Mouse (Mus musculus) adrenal gland, adult 2 months (tissue): ENCODE measurements at regions not wholly inside any gene's neighbourhood (a gene's known extent, or its start where the extent isn't known, plus 50 kb on each side); places are given as distances from the start of the nearest gene placed in this dataset.

ENCODE experiments used
- DNase-seq: peaks from one replicate; pipeline ENCODE4 v3.0.0; 2021

DNA sequence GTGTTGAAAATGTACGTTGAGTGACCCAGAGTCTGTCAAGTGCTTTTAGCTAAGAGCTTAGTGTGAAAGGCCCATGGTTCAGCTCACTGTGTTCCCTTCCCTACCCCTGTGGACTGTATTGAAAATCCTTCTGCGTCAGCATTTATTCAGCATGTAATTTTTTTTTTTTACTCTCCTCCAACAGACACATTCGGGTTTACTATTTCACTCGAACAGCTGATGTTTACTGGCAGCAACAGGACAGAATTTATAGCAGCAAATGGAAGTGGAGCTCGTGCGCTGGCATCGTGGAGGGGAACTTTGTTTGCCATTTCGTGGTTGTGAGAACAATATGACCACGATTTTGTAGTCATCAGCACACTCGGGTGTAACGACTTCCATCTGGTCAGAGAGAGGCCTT is 105.0 kb upstream of the Rnaseh2b start:
- no peak for DNase-seq

DNA sequence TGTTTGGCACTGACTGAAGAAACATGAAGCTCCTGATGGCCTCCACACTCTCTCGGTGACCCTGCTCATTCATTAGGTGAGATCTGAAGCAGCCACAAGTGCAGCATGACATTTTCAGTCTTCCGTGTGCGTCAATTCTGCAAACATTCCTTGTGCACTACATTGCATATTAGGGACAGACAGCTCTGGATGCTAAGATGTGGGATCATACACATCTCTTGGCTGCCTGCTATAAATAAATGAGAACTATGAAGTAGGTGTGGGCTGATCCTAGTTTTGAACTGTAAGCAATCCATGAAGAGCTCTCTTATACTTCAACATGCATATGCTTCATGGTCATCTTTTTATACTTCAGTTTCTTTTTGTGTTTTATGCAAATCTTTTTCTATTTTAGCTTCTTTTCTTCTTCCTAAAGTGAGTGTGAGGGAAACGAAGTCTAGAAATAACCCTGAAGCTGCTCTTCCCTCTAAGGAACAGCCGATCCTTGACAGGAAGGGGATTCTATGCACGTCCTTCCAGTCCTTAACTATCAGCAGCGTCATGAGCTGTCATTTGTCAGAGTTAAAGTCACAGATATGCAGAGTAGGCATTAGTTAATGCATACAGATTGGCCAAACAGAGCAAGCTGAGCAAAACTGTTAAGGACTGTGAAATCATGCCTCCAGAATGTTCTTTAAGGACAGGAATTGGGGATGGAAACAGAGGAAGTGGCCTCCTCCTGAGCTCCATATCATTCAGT is 104.1 kb upstream of the Rnaseh2b start:
- DNase-seq = no peak

DNA sequence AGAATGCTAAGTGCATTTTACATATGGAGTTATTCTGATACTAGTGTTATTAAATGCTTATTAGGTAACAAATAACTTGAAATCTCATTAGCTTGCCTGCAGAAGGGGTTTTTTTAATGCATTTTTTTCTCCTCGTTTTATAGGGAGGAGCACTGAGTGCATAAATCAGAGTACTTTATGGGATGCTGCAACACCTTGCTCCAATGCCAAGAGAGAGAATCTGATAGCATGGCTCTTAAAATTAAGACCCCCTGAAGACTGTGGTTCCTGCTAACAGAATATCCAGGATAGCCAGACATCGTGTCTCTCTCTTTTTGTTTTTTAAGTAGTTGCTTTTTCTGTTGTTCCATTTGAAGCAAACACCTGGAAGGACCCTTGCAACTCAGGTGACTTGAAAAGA is 100.8 kb upstream of the Rnaseh2b start:
- DNase-seq = no peak

DNA sequence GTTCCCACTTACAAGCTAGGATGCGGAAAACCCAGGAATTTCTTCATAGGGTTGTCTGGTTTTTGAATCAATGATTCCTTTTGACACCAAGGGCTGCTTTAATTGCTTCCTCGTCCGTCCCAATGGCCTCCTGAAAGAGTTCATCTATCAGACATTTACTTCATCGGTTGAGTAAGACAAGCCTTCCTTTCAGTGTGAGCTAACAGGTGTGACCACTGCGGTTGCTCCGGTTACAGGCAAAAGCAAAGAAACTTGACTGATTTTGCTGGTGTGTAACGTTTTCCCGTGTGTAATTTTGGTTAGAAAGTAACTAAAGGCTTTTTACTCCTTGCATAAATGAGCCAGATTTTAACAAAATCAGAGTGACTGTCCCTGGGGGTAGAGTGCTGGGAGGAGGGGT is 99.6 kb upstream of the Rnaseh2b start:
- DNase-seq = no peak

DNA sequence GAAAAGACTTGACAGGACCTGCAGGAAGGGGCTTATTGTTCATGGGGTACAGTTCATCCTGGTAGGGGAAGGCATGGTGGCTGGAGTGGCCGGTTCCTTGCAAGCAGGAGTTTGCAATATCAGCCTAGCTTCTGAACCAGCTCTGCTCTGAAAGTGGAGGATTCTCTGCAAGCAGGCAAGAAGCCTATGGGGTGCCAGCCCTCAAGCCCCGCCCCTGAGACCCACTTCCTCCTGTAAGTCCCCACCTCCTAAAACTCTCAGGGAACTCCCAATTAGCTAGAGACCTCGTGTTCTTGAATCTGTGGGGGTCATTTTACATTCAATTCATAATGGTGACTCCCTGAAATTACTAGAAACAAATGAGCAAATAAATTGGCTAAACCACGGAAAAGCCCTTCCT is 99.0 kb upstream of the Rnaseh2b start:
- DNase-seq = no peak

DNA sequence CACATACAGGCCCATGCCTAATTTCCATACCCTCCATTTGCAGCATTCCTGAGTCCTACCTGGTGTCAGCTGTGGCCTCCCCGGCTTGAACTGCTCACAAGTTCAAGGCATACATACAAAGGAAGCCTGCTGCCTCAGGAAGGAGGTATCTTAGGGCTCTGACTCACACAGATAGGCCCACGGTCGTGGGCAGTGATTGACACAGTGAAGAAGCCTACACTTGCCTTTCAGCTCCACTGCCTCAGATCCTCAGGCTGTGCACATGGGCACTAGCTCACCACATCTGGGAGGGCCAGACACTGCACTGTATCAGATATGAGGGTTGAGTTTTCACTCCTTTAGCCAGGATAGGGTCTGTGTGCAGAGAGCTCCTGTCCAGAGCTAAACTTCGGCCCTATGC is 95.6 kb upstream of the Rnaseh2b start:
- no peak for DNase-seq

DNA sequence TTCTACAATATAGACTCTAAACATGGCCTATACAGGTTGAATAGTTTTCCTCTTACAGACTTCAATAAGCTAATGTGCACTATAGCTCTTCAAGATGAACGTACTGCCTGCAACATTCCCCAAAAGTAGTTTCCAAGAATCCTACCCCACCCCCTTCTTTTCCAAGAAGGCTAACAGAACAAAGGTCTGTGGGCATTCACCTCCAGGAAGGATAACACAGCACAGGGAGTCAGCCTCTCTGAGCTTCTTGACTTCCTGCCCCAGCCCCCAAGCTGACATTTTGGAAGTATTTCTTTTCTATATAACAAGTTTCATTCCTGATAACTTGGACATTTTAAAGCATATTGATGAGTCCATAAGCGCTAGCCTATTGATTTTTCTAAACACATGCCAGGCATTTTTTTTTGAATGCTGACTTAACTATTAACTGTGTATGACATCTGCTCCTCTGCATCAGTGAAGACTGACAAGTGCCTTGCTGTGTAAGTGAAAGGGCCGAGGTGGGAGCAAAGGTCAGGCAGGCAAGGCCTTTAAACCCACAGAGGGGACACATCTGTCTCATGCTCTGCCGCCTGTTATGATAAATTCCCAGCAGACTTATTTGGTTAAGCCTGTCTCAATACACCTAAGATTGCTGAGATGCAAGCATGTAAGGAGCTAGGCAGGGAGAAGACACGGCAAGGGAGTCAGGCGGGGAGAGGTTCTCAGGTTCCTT is 93.8 kb upstream of the Rnaseh2b start:
- no peak for DNase-seq

DNA sequence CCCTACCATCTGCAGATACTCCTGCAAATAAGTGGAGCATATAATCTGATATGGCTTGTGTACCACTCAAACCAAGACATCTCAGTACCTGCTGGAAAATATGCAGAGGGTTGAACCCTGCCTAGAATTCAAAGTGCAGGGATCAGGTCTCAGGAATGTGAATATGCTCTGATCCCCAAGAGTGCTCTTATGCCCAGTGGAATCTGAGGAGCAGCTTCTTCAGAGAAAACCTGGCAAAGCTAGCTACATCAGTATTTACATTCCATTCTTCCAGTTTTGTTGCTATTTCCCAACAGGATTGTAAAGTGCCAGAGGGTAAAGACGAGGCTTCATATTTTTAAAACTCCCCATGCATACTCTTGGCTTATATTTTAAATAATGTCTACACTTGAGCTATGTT is 77.3 kb upstream of the Rnaseh2b start:
- DNase-seq = no peak

DNA sequence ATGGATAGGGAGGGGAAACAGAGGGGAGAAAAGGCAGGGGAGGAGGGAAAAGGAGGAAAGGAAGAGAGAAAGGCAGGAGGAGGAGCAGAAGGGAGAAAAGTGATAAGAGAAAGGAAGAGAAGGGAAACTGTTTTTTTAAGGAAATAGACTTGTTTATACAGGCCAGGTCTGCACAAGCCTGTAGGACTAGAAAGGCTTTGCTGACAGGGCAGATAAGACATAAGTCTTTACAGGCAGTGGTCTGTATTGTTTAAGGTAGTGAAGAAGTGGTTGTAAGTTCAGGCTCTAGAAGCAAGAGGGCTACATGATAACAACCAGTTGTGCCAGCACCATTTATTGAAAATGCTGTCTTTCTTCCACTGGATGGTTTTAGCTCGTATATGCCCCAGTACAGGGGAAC is 75.4 kb upstream of the Rnaseh2b start:
- DNase-seq = no peak

DNA sequence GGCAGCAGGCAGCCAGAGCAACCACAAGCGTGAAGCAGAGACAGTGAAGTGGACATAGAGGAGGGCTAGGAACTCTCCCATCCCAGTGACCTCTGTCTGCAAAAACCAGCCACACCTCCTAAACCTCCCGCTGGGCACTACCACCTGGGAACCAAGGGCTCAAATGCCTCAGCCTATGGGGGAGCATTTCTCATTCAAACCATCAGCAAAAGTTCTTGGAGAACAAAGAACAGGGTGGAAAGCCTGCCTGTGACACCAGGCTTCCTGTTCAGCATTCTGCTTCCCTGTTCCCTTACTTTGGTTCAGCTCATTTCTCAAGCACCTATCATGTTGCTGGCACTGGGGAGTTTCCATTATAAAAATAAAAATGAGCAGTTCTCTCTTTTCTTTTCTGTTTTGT is 74.4 kb upstream of the Rnaseh2b start:
- DNase-seq = no peak

DNA sequence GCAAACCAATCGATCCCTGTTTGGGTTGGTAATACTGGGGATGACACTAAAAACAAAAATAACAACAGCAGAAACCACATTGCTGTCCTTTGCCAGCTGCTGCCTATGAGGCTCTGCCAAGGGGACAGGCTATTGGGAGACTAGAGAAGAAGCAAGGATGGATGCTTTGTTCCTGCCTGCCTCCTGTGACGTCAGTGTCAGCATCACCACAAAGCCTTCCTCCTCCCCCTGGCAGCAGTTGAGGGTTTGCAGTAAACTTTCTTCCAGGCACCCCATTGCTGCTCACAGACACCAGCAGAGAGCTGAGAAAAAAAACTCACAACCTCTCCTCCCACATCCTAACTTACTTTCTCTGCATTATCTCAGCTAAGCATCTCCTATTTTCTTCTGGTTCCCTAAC is 73.7 kb upstream of the Rnaseh2b start:
- no peak for DNase-seq

DNA sequence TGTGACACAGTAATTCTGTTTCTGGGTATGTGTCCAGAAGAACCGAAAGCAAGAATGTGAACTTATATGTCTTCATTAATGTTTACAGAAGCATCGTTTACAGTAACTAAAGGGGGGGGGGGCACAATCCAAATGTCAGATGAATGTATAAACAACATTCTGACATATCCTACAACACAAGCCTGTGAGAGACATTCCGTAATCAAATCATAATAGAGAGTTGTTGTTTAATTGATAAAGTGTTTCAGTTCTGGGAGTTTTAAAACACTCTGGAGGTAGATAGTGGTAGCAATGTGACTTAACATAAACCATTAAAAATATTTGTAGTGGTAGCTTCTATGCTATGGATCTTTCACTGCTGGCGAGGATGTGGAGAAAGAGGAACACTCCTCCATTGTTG is 71.6 kb upstream of the Rnaseh2b start:
- DNase-seq = no peak
